Mouse (Mus musculus): ENCODE measurements around the gene Ttll7. TPM values are rescaled to one million over a fixed set of nuclear protein-coding genes. Genes with fewer than 3 reads are reported as not detected.

The Ttll7 gene
- polyA plus RNA-seq, 1 experiment from 2014 or later, result 1.7 TPM

DNA sequence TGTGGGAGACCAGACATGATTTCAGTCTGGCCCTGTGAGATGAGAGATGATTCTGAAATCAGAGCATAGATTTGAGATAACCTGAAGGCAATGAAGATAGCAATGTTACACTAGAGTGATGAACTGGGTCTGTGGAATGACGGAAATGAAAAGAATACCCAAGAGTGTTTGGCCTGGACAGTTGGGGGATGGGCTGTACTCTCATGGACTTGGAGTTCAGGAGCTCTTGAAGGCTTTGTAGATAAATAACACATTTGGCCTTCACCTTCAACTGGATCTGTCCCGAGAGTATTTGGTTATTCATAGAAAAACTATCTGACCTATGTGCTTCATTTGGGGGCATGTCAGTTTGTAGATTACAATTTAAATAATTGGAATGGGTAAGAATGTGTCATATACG, 53.4 kb downstream of the Ttll7 start:
- no peaks in the 10 kb centered on the region for H3K4me1 ChIP-seq (replicated peaks; ENCODE audit: insufficient read depth, low read length)
- H3K4me3 ChIP-seq (replicated peaks; ENCODE audit: low read depth, low read length), result no peak overlapping the region
- WGBS, result 87% methylated on average over 3 of the region's 3 CpGs
- H3K9me3 ChIP-seq (replicated peaks; ENCODE audit: low read length), result no peaks in the 10 kb centered on the region
- H3K27me3 ChIP-seq (ENCODE audit: insufficient read depth, low read length), result no peaks in the 10 kb centered on the region
- ATAC-seq (replicated peaks; ENCODE audit: low FRiP score, low read depth) (no peak), DNase-seq (ENCODE audit: low spot score) (no peak)
- no peak for TF ChIP-seq CTCF (IDR thresholded peaks at IDR 0.05; ENCODE audit: low read depth)
- H3K36me3 ChIP-seq (ENCODE audit: insufficient read depth, low read length), result no peaks in the 10 kb centered on the region
- no peak overlapping the region for H3K9ac ChIP-seq (ENCODE audit: low read depth, low read length)
- H3K27ac ChIP-seq, result no peak overlapping the region
- no peak overlapping the region for H3K4me2 ChIP-seq (ENCODE audit: low read length)

GRCm38 (mm10) chr3:146908922-146909321, 56.8 kb downstream of the Ttll7 start:
- no peaks in the 10 kb centered on the region for H3K9me3 ChIP-seq (replicated peaks; ENCODE audit: low read length)
- no peaks in the 10 kb centered on the region for H3K4me1 ChIP-seq (replicated peaks; ENCODE audit: insufficient read depth, low read length)
- H3K9ac ChIP-seq (ENCODE audit: low read depth, low read length), result no peak overlapping the region
- DNase-seq (ENCODE audit: low spot score), result no peak
- no peaks in the 10 kb centered on the region for H3K27me3 ChIP-seq (ENCODE audit: insufficient read depth, low read length)
- no peaks in the 10 kb centered on the region for H3K36me3 ChIP-seq (ENCODE audit: insufficient read depth, low read length)
- no peak overlapping the region for H3K4me2 ChIP-seq (ENCODE audit: low read length)
- H3K27ac ChIP-seq, result no peak overlapping the region
- WGBS, result 80% methylated on average over 5 of the region's 5 CpGs
- ATAC-seq (replicated peaks; ENCODE audit: low FRiP score, low read depth), result no peak
- no peak overlapping the region for H3K4me3 ChIP-seq (replicated peaks; ENCODE audit: low read depth, low read length)
- no peak for TF ChIP-seq CTCF (IDR thresholded peaks at IDR 0.05; ENCODE audit: low read depth)

DNA sequence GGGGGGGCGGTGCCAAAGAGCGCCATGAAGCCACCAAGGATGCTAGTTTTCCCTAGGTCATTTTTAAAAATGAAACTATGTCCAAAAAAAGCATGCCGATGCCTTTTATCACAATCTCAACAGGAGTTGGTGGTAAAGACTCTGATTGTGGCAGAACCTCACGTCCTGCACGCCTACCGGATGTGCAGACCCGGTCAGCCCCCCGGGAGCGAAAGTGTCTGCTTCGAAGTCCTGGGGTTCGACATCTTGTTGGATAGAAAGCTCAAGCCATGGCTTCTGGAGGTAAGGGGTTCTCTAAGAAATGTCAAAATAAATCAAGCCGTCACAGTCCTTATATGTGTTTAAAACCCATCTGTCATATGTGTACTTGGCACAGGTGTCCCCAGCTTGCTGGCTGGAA, 60.9 kb downstream of the Ttll7 start:
- 88% methylated on average over 12 of the region's 12 CpGs for WGBS
- TF ChIP-seq CTCF (IDR thresholded peaks at IDR 0.05; ENCODE audit: low read depth), result no peak

GRCm38 (mm10) chr3:146914798-146915197, 62.6 kb downstream of the Ttll7 start:
- peak; percentile 94 for TF ChIP-seq CTCF (IDR thresholded peaks at IDR 0.05; ENCODE audit: low read depth)
- ATAC-seq (replicated peaks; ENCODE audit: low FRiP score, low read depth), result 0 out of 2 replicates have a peak, but pooled peaks have one; percentile 61
- H3K36me3 ChIP-seq (ENCODE audit: insufficient read depth, low read length), result no peaks in the 10 kb centered on the region
- H3K9me3 ChIP-seq (replicated peaks; ENCODE audit: low read length), result no peaks in the 10 kb centered on the region
- 9% methylated on average over 12 of the region's 12 CpGs for WGBS
- no peak overlapping the region for H3K27ac ChIP-seq
- H3K4me1 ChIP-seq (replicated peaks; ENCODE audit: insufficient read depth, low read length), result no peaks in the 10 kb centered on the region
- DNase-seq (ENCODE audit: low spot score), result peak; percentile 85
- no peak overlapping the region for H3K4me3 ChIP-seq (replicated peaks; ENCODE audit: low read depth, low read length)
- H3K9ac ChIP-seq (ENCODE audit: low read depth, low read length), result no peak overlapping the region
- no peak overlapping the region for H3K4me2 ChIP-seq (ENCODE audit: low read length)
- H3K27me3 ChIP-seq (ENCODE audit: insufficient read depth, low read length), result no peaks in the 10 kb centered on the region

More for the DNA sequence above, 60.9 kb downstream of the Ttll7 start:
- Histone ChIP-seq H3K9ac (ENCODE audit: low read depth, low read length) (no peak overlapping the region), H3K4me3 (replicated peaks; ENCODE audit: low read depth, low read length) (no peak overlapping the region), H3K36me3 (ENCODE audit: insufficient read depth, low read length) (no peaks in the 10 kb centered on the region), H3K4me1 (replicated peaks; ENCODE audit: insufficient read depth, low read length) (no peaks in the 10 kb centered on the region), H3K27ac (no peak overlapping the region), H3K9me3 (replicated peaks; ENCODE audit: low read length) (no peaks in the 10 kb centered on the region), H3K27me3 (ENCODE audit: insufficient read depth, low read length) (no peaks in the 10 kb centered on the region), H3K4me2 (ENCODE audit: low read length) (no peak overlapping the region)
- DNase-seq (ENCODE audit: low spot score) (no peak), ATAC-seq (replicated peaks; ENCODE audit: low FRiP score, low read depth) (no peak)

- H3K4me1 ChIP-seq (replicated peaks; ENCODE audit: insufficient read depth, low read length), result no peaks in the 10 kb centered on the region
- DNase-seq (ENCODE audit: low spot score) (no peak), ATAC-seq (replicated peaks; ENCODE audit: low FRiP score, low read depth) (no peak)
- TF ChIP-seq CTCF (IDR thresholded peaks at IDR 0.05; ENCODE audit: low read depth), result no peak
- no peaks in the 10 kb centered on the region for H3K36me3 ChIP-seq (ENCODE audit: insufficient read depth, low read length)
- H3K9ac ChIP-seq (ENCODE audit: low read depth, low read length), result no peak overlapping the region
- H3K4me2 ChIP-seq (ENCODE audit: low read length), result no peak overlapping the region
- WGBS, result 53% methylated on average over 8 of the region's 8 CpGs
- H3K4me3 ChIP-seq (replicated peaks; ENCODE audit: low read depth, low read length), result no peak overlapping the region
- no peaks in the 10 kb centered on the region for H3K9me3 ChIP-seq (replicated peaks; ENCODE audit: low read length)
- no peaks in the 10 kb centered on the region for H3K27me3 ChIP-seq (ENCODE audit: insufficient read depth, low read length)
- no peak overlapping the region for H3K27ac ChIP-seq
Observed at GRCm38 (mm10) chr3:146917891-146918290, 65.7 kb downstream of the Ttll7 start.

GRCm38 (mm10) chr3:146918323-146918722, 66.2 kb downstream of the Ttll7 start:
- no peak overlapping the region for H3K27ac ChIP-seq
- H3K36me3 ChIP-seq (ENCODE audit: insufficient read depth, low read length), result no peaks in the 10 kb centered on the region
- DNase-seq (ENCODE audit: low spot score) (no peak), ATAC-seq (replicated peaks; ENCODE audit: low FRiP score, low read depth) (no peak)
- no peaks in the 10 kb centered on the region for H3K27me3 ChIP-seq (ENCODE audit: insufficient read depth, low read length)
- H3K4me3 ChIP-seq (replicated peaks; ENCODE audit: low read depth, low read length), result no peak overlapping the region
- no peak for TF ChIP-seq CTCF (IDR thresholded peaks at IDR 0.05; ENCODE audit: low read depth)
- no peak overlapping the region for H3K9ac ChIP-seq (ENCODE audit: low read depth, low read length)
- H3K4me2 ChIP-seq (ENCODE audit: low read length), result no peak overlapping the region
- no peaks in the 10 kb centered on the region for H3K4me1 ChIP-seq (replicated peaks; ENCODE audit: insufficient read depth, low read length)
- no peaks in the 10 kb centered on the region for H3K9me3 ChIP-seq (replicated peaks; ENCODE audit: low read length)
- WGBS, result 80% methylated on average over 11 of the region's 11 CpGs

GRCm38 (mm10) chr3:146927311-146928015, 75.3 kb downstream of the Ttll7 start:
- no peak for ATAC-seq (replicated peaks; ENCODE audit: low FRiP score, low read depth)

More at GRCm38 (mm10) chr3:146927311-146928015, 75.3 kb downstream of the Ttll7 start:
- no peak overlapping the region for H3K4me2 ChIP-seq (ENCODE audit: low read length)
- no peak for TF ChIP-seq CTCF (IDR thresholded peaks at IDR 0.05; ENCODE audit: low read depth)
- H3K4me1 ChIP-seq (replicated peaks; ENCODE audit: insufficient read depth, low read length), result no peaks in the 10 kb centered on the region
- H3K27ac ChIP-seq, result no peak overlapping the region
- H3K36me3 ChIP-seq (ENCODE audit: insufficient read depth, low read length), result no peaks in the 10 kb centered on the region
- 73% methylated on average over 6 of the region's 6 CpGs for WGBS
- H3K9me3 ChIP-seq (replicated peaks; ENCODE audit: low read length), result no peaks in the 10 kb centered on the region
- no peak for DNase-seq (ENCODE audit: low spot score)
- no peaks in the 10 kb centered on the region for H3K27me3 ChIP-seq (ENCODE audit: insufficient read depth, low read length)
- H3K4me3 ChIP-seq (replicated peaks; ENCODE audit: low read depth, low read length), result no peak overlapping the region
- no peak overlapping the region for H3K9ac ChIP-seq (ENCODE audit: low read depth, low read length)
